Mouse (Mus musculus): ENCODE results near the gene Ccdc116.

- TF ChIP-seq CTCF (IDR thresholded peaks at IDR 0.05; ENCODE audit: low read depth), result no peak
- TF ChIP-seq EP300 (IDR thresholded peaks at IDR 0.05; ENCODE audit: low read depth), result no peak
Observed at GRCm38 (mm10) chr16:17175765-17176164, 28.7 kb upstream of the Ccdc116 start.
